Mouse (Mus musculus) midbrain, embryonic 11.5 days (tissue): ENCODE results near the gene Cfap43. TPM values are rescaled to one million over a fixed set of nuclear protein-coding genes. Genes with fewer than 3 reads are reported as not detected.

Experiments
- ATAC-seq: fragments of 200-750 bp; cut with Nextera tagmentation; 2 replicates; pipeline ENCODE4 v1.8.0; 2017; ENCODE audit warnings: moderate TSS enrichment, moderate library complexity; ENCODE audit not compliant: low FRiP score
- DNase-seq: peaks from one replicate; pipeline ENCODE4 v3.0.0; 2015; ENCODE audit warnings: low spot score; ENCODE audit errors: missing footprints
- H3K27ac ChIP-seq: fragments of 300-500 bp; sonication (generic); 2 replicates; pipeline ENCODE4 v1.5.1; 2014; ENCODE audit warnings: low read depth, low read length
- H3K27me3 ChIP-seq: fragments of 300-500 bp; sonication (generic); 2 replicates; pipeline ENCODE4 v1.6.1; 2014; ENCODE audit warnings: mild to moderate bottlenecking, low read length, moderate library complexity, mixed read lengths; ENCODE audit not compliant: control insufficient read depth, insufficient read depth
- H3K36me3 ChIP-seq: fragments of 300-500 bp; sonication (generic); 2 replicates; pipeline ENCODE4 v1.6.1; 2014; ENCODE audit warnings: mild to moderate bottlenecking, low read length, moderate library complexity, mixed read lengths; ENCODE audit not compliant: control insufficient read depth, insufficient read depth
- H3K4me1 ChIP-seq: fragments of 300-500 bp; sonication (generic); 2 replicates; pipeline ENCODE4 v1.6.1; 2014; ENCODE audit warnings: low read length; ENCODE audit not compliant: control insufficient read depth, insufficient read depth
- H3K4me2 ChIP-seq: fragments of 300-500 bp; sonication (generic); 2 replicates; pipeline ENCODE4 v1.6.1; 2014; ENCODE audit warnings: mild to moderate bottlenecking, moderate library complexity
- H3K4me3 ChIP-seq: fragments of 300-500 bp; sonication (generic); 2 replicates; pipeline ENCODE4 v1.5.1; 2014; ENCODE audit warnings: low read depth, low read length
- H3K9ac ChIP-seq: fragments of 300-500 bp; sonication (generic); 2 replicates; pipeline ENCODE4 v1.6.1; 2014; ENCODE audit warnings: low read length
- H3K9me3 ChIP-seq: fragments of 300-500 bp; sonication (generic); 2 replicates; pipeline ENCODE4 v1.6.1; 2016; ENCODE audit warnings: low read length; ENCODE audit not compliant: control insufficient read depth
- WGBS: fragments of 180-500 bp; shearing (Covaris S2); extraction: QIAGEN DNeasy Blood & Tissue Kit; methylation state at CpG from one replicate; pipeline ENCODE4 v1.1.7; 2014; 5-methylcytosine and 5-hydroxymethylcytosine counted together
- polyA plus RNA-seq: library from polyadenylated mRNA; unstranded; fragments of >200 nt; fragmentation: Nextera tagmentation; extraction: Ambion mirVana; gene quantifications from 2 replicates; pipeline ENCODE4 v1.2.1, GENCODE M21; 2014

Cfap43 gene
- polyA plus RNA-seq, 1 experiment from 2014 or later = 0.05 TPM

GRCm38 (mm10) chr19:47908961-47909371 lies 10.1 kb downstream of the Cfap43 start:
- peak; percentile 86 for DNase-seq
- peaks cover 14% of the 10 kb centered on the region for H3K4me1 ChIP-seq
- no peaks in the 10 kb centered on the region for H3K36me3 ChIP-seq
- peak overlapping the region; percentile 63 for H3K9ac ChIP-seq
- H3K27me3 ChIP-seq = no peaks in the 10 kb centered on the region
- H3K9me3 ChIP-seq = no peaks in the 10 kb centered on the region
- 18% methylated on average over 6 of the region's 6 CpGs for WGBS
- ATAC-seq = peak; percentile 63
- no peak overlapping the region for H3K4me3 ChIP-seq
- peak overlapping the region; percentile 87 for H3K27ac ChIP-seq
- H3K4me2 ChIP-seq = peak overlapping the region; percentile 50

- Histone ChIP-seq H3K27me3 (no peaks in the 10 kb centered on the region), H3K4me3 (no peak overlapping the region), H3K4me2 (no peak overlapping the region), H3K9me3 (no peaks in the 10 kb centered on the region), H3K36me3 (no peaks in the 10 kb centered on the region), H3K27ac (no peak overlapping the region), H3K9ac (no peak overlapping the region), H3K4me1 (peaks cover 16% of the 10 kb centered on the region)
- peak; percentile 66 for DNase-seq
- WGBS = 89% methylated on average over 9 of the region's 9 CpGs
- no peak for ATAC-seq
Observed at GRCm38 (mm10) chr19:47907596-47907995, 11.5 kb downstream of the Cfap43 start.

GRCm38 (mm10) chr19:47905603-47906002 lies 13.5 kb downstream of the Cfap43 start:
- no peaks in the 10 kb centered on the region for H3K36me3 ChIP-seq
- peak; percentile 67 for DNase-seq
- H3K4me2 ChIP-seq = no peak overlapping the region
- H3K27ac ChIP-seq = no peak overlapping the region
- H3K4me3 ChIP-seq = no peak overlapping the region
- no peak for ATAC-seq
- WGBS = 93% methylated on average over 5 of the region's 5 CpGs
- H3K9me3 ChIP-seq = no peaks in the 10 kb centered on the region
- H3K27me3 ChIP-seq = no peaks in the 10 kb centered on the region
- no peak overlapping the region for H3K9ac ChIP-seq
- peaks cover 16% of the 10 kb centered on the region for H3K4me1 ChIP-seq

- no peak for DNase-seq
- WGBS = 93% methylated on average over 4 of the region's 4 CpGs
- H3K4me2 ChIP-seq = no peak overlapping the region
- H3K36me3 ChIP-seq = no peaks in the 10 kb centered on the region
- no peak overlapping the region for H3K4me3 ChIP-seq
- no peaks in the 10 kb centered on the region for H3K27me3 ChIP-seq
- H3K4me1 ChIP-seq = peaks cover 16% of the 10 kb centered on the region
- no peak overlapping the region for H3K27ac ChIP-seq
- H3K9ac ChIP-seq = no peak overlapping the region
- ATAC-seq = no peak
- no peaks in the 10 kb centered on the region for H3K9me3 ChIP-seq
Observed at GRCm38 (mm10) chr19:47905081-47905480, 14.0 kb downstream of the Cfap43 start.

DNA sequence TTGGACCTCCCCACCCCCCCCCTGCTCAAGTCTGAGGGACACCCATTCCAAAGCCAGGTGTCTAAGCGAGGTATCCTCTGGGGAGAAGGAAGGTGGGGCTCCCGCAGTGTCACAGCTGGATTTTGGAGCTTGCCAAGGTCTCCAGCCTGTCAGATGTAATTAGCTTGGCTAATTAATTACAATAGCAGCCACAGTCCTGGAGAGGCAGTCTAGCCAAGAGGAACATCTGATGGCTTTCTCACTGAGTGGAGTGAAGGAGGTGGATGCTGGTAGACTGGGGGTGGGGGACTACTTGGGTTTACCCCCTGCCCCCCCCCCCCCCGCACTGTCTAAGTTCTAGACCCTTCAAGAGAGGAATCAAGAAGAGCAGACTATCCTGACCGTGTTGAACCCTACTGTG lies 15.4 kb downstream of the Cfap43 start:
- Histone ChIP-seq H3K4me3 (no peak overlapping the region), H3K27ac (no peak overlapping the region), H3K9me3 (no peaks in the 10 kb centered on the region), H3K4me2 (no peak overlapping the region), H3K36me3 (no peaks in the 10 kb centered on the region), H3K9ac (no peak overlapping the region), H3K27me3 (no peaks in the 10 kb centered on the region), H3K4me1 (peaks cover 5% of the 10 kb centered on the region)
- ATAC-seq = no peak
- DNase-seq = peak; percentile 83
- WGBS = 54% methylated on average over 4 of the region's 4 CpGs

DNA sequence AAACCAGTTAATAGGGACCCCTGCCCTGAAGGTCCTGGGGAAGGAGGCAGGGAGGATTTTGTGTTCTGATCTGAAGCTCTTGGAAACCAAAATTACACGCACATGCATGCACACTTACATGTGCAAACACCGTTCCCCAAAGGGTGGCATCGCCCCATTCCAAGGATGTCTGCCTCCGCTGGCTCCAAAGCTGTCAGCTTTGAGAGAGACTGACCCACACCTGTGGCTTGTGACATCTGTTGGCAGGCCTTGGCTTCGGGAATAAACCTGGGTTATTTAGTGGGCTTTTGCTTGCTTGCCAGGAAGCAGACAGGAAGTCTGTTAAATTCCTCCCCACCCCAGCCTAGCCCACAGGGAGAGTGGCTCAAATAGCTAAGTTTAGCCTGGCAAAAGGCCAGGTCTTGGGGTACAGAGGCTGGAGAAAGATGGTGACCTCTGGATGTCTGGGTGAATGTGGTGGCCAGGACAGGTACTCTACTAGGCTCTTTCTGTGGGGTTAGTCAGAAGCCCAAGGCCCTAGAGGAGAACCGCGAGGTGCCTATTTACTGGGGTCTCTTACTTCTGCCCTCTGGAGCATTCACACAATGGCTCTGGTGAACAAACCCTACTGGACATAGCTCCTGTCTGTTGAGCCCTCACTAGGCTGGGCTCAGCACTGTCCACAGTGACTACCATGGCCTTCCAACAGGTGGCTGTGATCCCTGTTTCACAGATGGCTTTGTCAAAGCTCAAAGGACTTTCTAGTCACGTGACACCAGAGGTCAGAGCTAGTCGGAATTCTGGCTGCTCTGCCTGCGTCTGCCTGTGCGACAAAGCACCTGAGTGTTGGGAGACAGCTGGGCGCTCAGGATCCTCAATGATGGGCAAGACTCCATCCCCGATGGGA lies 16.5 kb downstream of the Cfap43 start:
- DNase-seq = peak; percentile 81
- 0 out of 2 replicates have a peak, but pooled peaks cover under 1% of the 10 kb centered on the region for H3K36me3 ChIP-seq
- no peaks in the 10 kb centered on the region for H3K9me3 ChIP-seq
- no peak overlapping the region for H3K4me2 ChIP-seq
- no peak overlapping the region for H3K4me3 ChIP-seq
- H3K9ac ChIP-seq = no peak overlapping the region
- 0 out of 2 replicates have a peak, but pooled peaks cover 2% of the 10 kb centered on the region for H3K4me1 ChIP-seq
- no peak overlapping the region for H3K27ac ChIP-seq
- 77% methylated on average over 13 of the region's 13 CpGs for WGBS
- no peaks in the 10 kb centered on the region for H3K27me3 ChIP-seq
- no peak for ATAC-seq

DNA sequence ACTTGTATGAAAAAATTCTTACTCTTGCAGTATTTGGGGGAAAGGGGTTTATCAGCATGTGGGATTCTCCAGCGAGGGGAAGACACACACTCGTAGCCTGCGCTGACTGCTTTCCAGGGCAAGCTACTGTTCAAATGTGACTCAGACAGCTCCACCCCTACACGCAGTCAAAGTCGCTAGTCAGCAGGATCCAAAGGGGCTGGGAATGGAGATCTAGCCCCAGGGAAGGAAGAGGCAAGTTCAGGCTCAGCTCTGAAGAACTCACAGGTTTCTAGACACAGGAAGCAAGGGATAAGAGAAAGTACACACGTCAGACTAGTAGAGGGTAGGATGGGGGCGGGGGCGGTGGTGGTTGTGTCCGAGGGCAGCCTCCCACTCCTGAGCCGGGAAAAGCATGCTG lies 18.5 kb downstream of the Cfap43 start:
- 0 out of 2 replicates have a peak, but pooled peaks cover 6% of the 10 kb centered on the region for H3K36me3 ChIP-seq
- DNase-seq (peak; percentile 12), ATAC-seq (no peak)
- 0 out of 2 replicates have a peak, but pooled peaks cover 2% of the 10 kb centered on the region for H3K4me1 ChIP-seq
- H3K9ac ChIP-seq = no peak overlapping the region
- H3K27ac ChIP-seq = no peak overlapping the region
- 90% methylated on average over 10 of the region's 10 CpGs for WGBS
- no peak overlapping the region for H3K4me2 ChIP-seq
- H3K9me3 ChIP-seq = no peaks in the 10 kb centered on the region
- H3K4me3 ChIP-seq = no peak overlapping the region
- H3K27me3 ChIP-seq = no peaks in the 10 kb centered on the region

DNA sequence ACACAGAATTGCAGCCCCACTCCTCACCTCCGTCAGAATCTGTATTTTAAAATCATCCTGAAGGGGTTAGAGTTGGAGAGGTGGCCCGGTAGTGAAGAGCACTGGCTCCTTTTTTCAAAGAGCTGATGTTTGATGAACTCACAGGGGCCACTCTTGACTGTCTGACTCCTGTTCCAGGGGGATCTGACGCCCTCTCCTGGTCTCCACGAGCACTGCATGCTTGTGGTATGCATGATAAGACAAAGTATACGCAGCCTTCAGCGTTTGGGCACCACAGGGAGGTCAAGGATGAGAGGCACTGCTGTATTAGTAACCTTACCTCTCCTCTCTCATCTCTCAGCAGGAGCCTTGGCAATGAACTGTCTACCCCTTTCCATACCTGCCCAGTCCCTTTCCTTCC lies 19.1 kb downstream of the Cfap43 start:
- Histone ChIP-seq H3K9ac (no peak overlapping the region), H3K27ac (no peak overlapping the region), H3K9me3 (no peaks in the 10 kb centered on the region), H3K27me3 (no peaks in the 10 kb centered on the region), H3K4me1 (0 out of 2 replicates have a peak, but pooled peaks cover 2% of the 10 kb centered on the region), H3K4me2 (no peak overlapping the region), H3K36me3 (0 out of 2 replicates have a peak, but pooled peaks cover 6% of the 10 kb centered on the region), H3K4me3 (no peak overlapping the region)
- DNase-seq = peak; percentile 81
- 70% methylated on average over 6 of the region's 6 CpGs for WGBS
- no peak for ATAC-seq

DNA sequence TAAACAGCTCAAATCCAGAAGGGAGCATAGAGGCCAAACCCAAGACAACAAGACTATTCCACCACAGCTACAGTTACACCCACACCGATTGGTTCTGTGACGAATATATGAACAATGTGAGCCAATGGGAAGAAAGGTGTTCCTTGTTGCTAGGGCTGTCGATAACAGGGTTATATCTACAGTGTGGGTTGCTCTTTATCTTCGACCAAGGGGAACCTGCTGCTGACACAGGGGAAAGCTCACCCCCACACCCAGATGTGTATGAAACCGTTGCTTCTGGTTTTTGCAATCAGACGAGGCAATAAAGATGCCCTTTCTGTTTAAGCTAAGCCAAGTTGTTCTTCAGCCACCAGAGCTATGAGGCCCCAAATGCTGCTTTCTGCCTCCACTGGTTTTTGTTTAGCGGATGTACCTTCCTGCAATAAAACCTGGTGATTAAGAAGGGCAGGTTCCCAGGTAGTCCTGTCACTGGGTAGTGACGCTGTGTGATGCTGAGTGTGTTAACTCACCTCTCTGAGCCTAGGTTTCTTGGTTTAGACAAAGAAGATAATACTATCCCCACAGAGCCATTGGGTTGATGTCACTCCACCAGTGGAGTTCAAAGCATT lies 20.5 kb downstream of the Cfap43 start:
- no peaks in the 10 kb centered on the region for H3K4me1 ChIP-seq
- 0 out of 2 replicates have a peak, but pooled peaks cover 6% of the 10 kb centered on the region for H3K36me3 ChIP-seq
- DNase-seq (no peak), ATAC-seq (no peak)
- WGBS = 90% methylated on average over 8 of the region's 8 CpGs
- H3K4me3 ChIP-seq = no peak overlapping the region
- H3K9me3 ChIP-seq = no peaks in the 10 kb centered on the region
- no peak overlapping the region for H3K27ac ChIP-seq
- H3K27me3 ChIP-seq = no peaks in the 10 kb centered on the region
- no peak overlapping the region for H3K4me2 ChIP-seq
- no peak overlapping the region for H3K9ac ChIP-seq
